Mouse (Mus musculus) brain, embryonic 14.5 days (tissue): ENCODE data around the gene Bach2.

Experiments
- CTCF ChIP-seq: fragments of 200-500 bp; IDR thresholded peaks from 2 replicates; pipeline ENCODE4 v1.5.1; 2012; ENCODE audit warnings: inconsistent platforms, mild to moderate bottlenecking, moderate library complexity, borderline replicate concordance; ENCODE audit not compliant: insufficient read depth, insufficient read length; ENCODE audit errors: extremely low read depth
- POLR2A ChIP-seq: fragments of 200-500 bp; IDR thresholded peaks from 2 replicates; pipeline ENCODE4 v1.6.1; 2012; ENCODE audit warnings: mild to moderate bottlenecking, inconsistent platforms, borderline replicate concordance; ENCODE audit not compliant: poor library complexity, insufficient read depth, insufficient read length, severe bottlenecking; ENCODE audit errors: extremely low read depth

- TF ChIP-seq CTCF (no peak), POLR2A (no peak)
These were observed 26.3 kb downstream of the Bach2 start for GRCm38 (mm10) chr4:32264892-32265291.
